Mouse (Mus musculus) CH12.LX (cell line): ENCODE data around the gene Slc38a3.

Experiments used
- CTCF ChIP-seq, 2 experiments: IDR thresholded peaks in 1 of 2; conservative IDR thresholded peaks in 1 of 2; 2 replicates each; pipeline ENCODE4 v1.5.1; 2011 to 2012; ENCODE audit warnings: low read depth in 2 of 2, low read length in 2 of 2, improper control_type of control experiment in 1 of 2, inconsistent platforms in 1 of 2, mild to moderate bottlenecking in 1 of 2, moderate library complexity in 1 of 2
- ELF1 ChIP-seq: IDR thresholded peaks from 2 replicates; pipeline ENCODE4 v1.6.1; 2014; ENCODE audit warnings: low read depth, mild to moderate bottlenecking, inconsistent platforms, low read length, improper control_type of control experiment
- ETS1 ChIP-seq: conservative IDR thresholded peaks from 2 replicates; pipeline ENCODE4 v1.6.1; 2012; ENCODE audit warnings: low read depth, mild to moderate bottlenecking, inconsistent platforms, low read length, improper control_type of control experiment, moderate library complexity
- TCF12 ChIP-seq: IDR thresholded peaks from 2 replicates; pipeline ENCODE4 v1.6.1; 2014; ENCODE audit warnings: low read depth, mild to moderate bottlenecking, inconsistent platforms, low read length, improper control_type of control experiment
- USF1 ChIP-seq: IDR thresholded peaks from 2 replicates; pipeline ENCODE4 v1.6.1; 2014; ENCODE audit warnings: low read depth, mild to moderate bottlenecking, inconsistent platforms, low read length, improper control_type of control experiment

GRCm38 (mm10) chr9:107633661-107634405 is 35.5 kb downstream of the Slc38a3 start:
- TF ChIP-seq CTCF (conservative IDR thresholded peaks at IDR 0.05 in 1 of 2, IDR thresholded peaks at IDR 0.05 in 1 of 2; ENCODE audit: low read depth in 2 of 2, low read length in 2 of 2) (no peak), ETS1 (no peak), TCF12 (no peak), ELF1 (no peak), USF1 (no peak)
